8 mouse cellular contexts compared by ENCODE assay signal in the genomic region with DNA sequence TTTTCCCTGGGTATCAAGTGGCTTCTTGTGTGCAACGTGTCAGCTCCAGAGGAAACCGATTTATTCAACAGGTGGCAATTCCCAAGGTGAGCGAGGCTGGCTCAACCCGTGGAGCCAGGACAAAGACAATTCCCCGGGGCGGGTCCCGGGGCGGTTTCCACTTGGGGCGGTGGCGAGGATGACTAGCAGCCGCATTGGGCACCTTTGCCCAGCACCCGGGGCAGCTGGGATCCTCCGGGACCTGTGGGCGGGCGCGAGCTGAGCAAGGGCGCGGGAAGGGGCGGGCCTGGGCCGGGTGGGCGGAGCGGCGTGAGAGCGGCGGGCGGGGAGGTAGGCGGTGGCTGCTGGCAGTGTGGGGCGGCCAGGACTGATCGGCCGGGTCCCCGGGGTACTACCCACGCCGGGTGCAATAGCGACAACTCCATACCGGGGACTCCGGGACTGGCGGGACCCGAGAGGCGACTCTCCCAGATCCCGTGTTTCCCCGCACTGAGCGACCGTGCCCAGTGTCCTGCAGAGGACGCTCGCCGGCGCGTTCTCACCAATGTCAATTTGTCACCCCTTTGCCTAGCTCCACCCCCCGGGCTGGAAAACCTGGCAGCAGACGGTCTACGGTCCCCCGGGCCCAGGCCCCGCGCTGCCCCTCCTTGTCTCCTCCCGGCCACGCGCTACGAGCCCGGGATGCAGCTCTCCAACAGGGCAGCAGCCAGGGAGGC. TPM values are rescaled to one million over a fixed set of nuclear protein-coding genes. Genes with fewer than 3 reads are reported as not detected.
DNase-seq lines count a peak whose midpoint lies in the region; ATAC-seq and TF ChIP-seq lines count a peak whose summit lies in the region.

No protein-coding gene starts in this region.

- peak overlapping the region; percentile 85 for H3K27ac ChIP-seq in forebrain, postnatal 0 days (ENCODE audit: low read depth, low read length)
- H3K27ac ChIP-seq in lung, embryonic 16.5 days (ENCODE audit: low read length): peak overlapping the region; percentile 93

- peak; percentile 90 for DNase-seq in G1E (ENCODE audit: low spot score)
- DNase-seq in cerebellum, adult 18-20 months: peak; percentile 90 to 91
- peak; percentile 84 for DNase-seq in forebrain, postnatal 0 days
- peak; percentile 90 for DNase-seq in heart, postnatal 4 days
- DNase-seq in layer of hippocampus, adult 9-11 months: peak; percentile 74
- peak; percentile 83 for DNase-seq in ovary, adult 18-20 months (ENCODE audit: low spot score)
- peak; percentile 73 to 82 for DNase-seq in thymus, postnatal 10 days (ENCODE audit: low spot score in 2 of 2)

- peaks cover 14% of the 10 kb centered on the region for H3K9me3 ChIP-seq in G1E (replicated peaks)
- no peaks in the 10 kb centered on the region for H3K9me3 ChIP-seq in forebrain, postnatal 0 days (ENCODE audit: low read length)
- H3K9me3 ChIP-seq in lung, embryonic 16.5 days (ENCODE audit: control insufficient read depth, low read length): no peaks in the 10 kb centered on the region

- H3K9ac ChIP-seq in forebrain, postnatal 0 days: peak overlapping the region; percentile 89
- peak overlapping the region; percentile 83 for H3K9ac ChIP-seq in lung, embryonic 16.5 days (ENCODE audit: low read length)

- peaks cover 66% of the 10 kb centered on the region for H3K4me1 ChIP-seq in G1E (ENCODE audit: insufficient read depth, low read depth, low read length)
- 0 out of 2 replicates have a peak, but pooled peaks cover 2% of the 10 kb centered on the region for H3K4me1 ChIP-seq in forebrain, postnatal 0 days (ENCODE audit: insufficient read depth)
- peaks cover 13% of the 10 kb centered on the region for H3K4me1 ChIP-seq in lung, embryonic 16.5 days (replicated peaks; ENCODE audit: control insufficient read depth, insufficient read depth, low read length)

- ATAC-seq in G1E (ENCODE audit: extremely low read depth, insufficient number of reproducible peaks, low FRiP score, poor library complexity, severe bottlenecking): peak; percentile 28
- peak; percentile 94 for ATAC-seq in forebrain, postnatal 0 days
- peak; percentile 95 for ATAC-seq in lung, embryonic 16.5 days (ENCODE audit: low read depth)

- H3K36me3 ChIP-seq in G1E (replicated peaks): peaks cover 8% of the 10 kb centered on the region
- no peaks in the 10 kb centered on the region for H3K36me3 ChIP-seq in forebrain, postnatal 0 days (ENCODE audit: insufficient read depth)
- H3K36me3 ChIP-seq in lung, embryonic 16.5 days (ENCODE audit: control insufficient read depth, insufficient read depth, low read length): no peaks in the 10 kb centered on the region

- no peaks in the 10 kb centered on the region for H3K27me3 ChIP-seq in G1E (ENCODE audit: insufficient read depth, low read length)
- no peaks in the 10 kb centered on the region for H3K27me3 ChIP-seq in forebrain, postnatal 0 days (ENCODE audit: insufficient read depth, low read length)
- no peaks in the 10 kb centered on the region for H3K27me3 ChIP-seq in lung, embryonic 16.5 days (ENCODE audit: control insufficient read depth, insufficient read depth, low read depth, low read length)

- H3K4me2 ChIP-seq in forebrain, postnatal 0 days (ENCODE audit: low read depth): peak overlapping the region; percentile 96
- H3K4me2 ChIP-seq in lung, embryonic 16.5 days (ENCODE audit: low read depth, low read length): peak overlapping the region; percentile 95

- 1% methylated on average over 53 of the region's 59 CpGs for WGBS in forebrain, postnatal 0 days
- under 1% methylated on average over 49 of the region's 59 CpGs for WGBS in lung, embryonic 16.5 days

- peak overlapping the region; percentile 79 for H3K4me3 ChIP-seq in G1E (ENCODE audit: low read depth, low read length)
- peak overlapping the region; percentile 61 for H3K4me3 ChIP-seq in forebrain, postnatal 0 days (ENCODE audit: low read depth, low read length)
- H3K4me3 ChIP-seq in lung, embryonic 16.5 days (ENCODE audit: low read length): peak overlapping the region; percentile 72

- no peak for TF ChIP-seq CTCF in G1E (IDR thresholded peaks at IDR 0.05; ENCODE audit: low read depth, low read length)
- TF ChIP-seq CTCF in forebrain, postnatal 0 days (IDR thresholded peaks at IDR 0.05; ENCODE audit: low read depth): peak; percentile 49; the same call in 1 of the 2 replicates

RNA-seq across cellular contexts. Expression of gene Parp16, which starts 19.8 kb away (rescaled TPM):
- total RNA-seq in G1E (2014; fragmentation: Nextera tagmentation): 14.8 and 19.5 TPM in 2 replicates
- total RNA-seq in G1E (2017): 7.7 and 7.8 TPM in 2 replicates
- 15.9 and 19.4 TPM in 2 replicates for polyA plus RNA-seq in G1E (2012)
- 6.1 and 6.3 TPM in 2 replicates for total RNA-seq in forebrain, postnatal 0 days (2014; rRNA removed)
- polyA plus RNA-seq in forebrain, postnatal 0 days (2015; fragmentation: Nextera tagmentation; extraction: Ambion mirVana): 4.2 and 6.7 TPM in 2 replicates
- 1 to 10 TPM; 3.7 to 3.8 TPM for total RNA-seq in heart, postnatal 4 days (2021)
- 5.7 TPM in 2 replicates for polyA plus RNA-seq in lung, embryonic 16.5 days (2015; fragmentation: Nextera tagmentation; extraction: Ambion mirVana)

RNA-seq across cellular contexts. Expression of gene Cilp, which starts 50.0 kb away (rescaled TPM):
- total RNA-seq in G1E (2014; fragmentation: Nextera tagmentation) (not detected in 2 replicates), G1E (2017) (under 0.01 TPM in 1 of 2 replicates, not detected in the other)
- not detected in 2 replicates for polyA plus RNA-seq in G1E (2012)
- 0.14 and 0.46 TPM in 2 replicates for total RNA-seq in forebrain, postnatal 0 days (2014; rRNA removed)
- polyA plus RNA-seq in forebrain, postnatal 0 days (2015; fragmentation: Nextera tagmentation; extraction: Ambion mirVana): 0.09 and 0.16 TPM in 2 replicates
- total RNA-seq in heart, postnatal 4 days (2021): 1 to 10 TPM; 1.4 to 1.5 TPM
- polyA plus RNA-seq in lung, embryonic 16.5 days (2015; fragmentation: Nextera tagmentation; extraction: Ambion mirVana): 0.19 and 0.35 TPM in 2 replicates

Comparison
In these comparisons a context has a peak if more than half of its experiments do, and no peak if none do; other contexts are left out.
1. Peak in every context shown above with its lines: DNase-seq, ATAC-seq, H3K4me3 ChIP-seq and H3K27ac ChIP-seq.
2. ATAC-seq: peak in every context shown above with its lines; median percentile 95 in lung, embryonic 16.5 days; 94 in forebrain, postnatal 0 days; 28 in G1E.